Mouse (Mus musculus): ENCODE data around the gene Meltf. TPM values are rescaled to one million over a fixed set of nuclear protein-coding genes. Genes with fewer than 3 reads are reported as not detected.

Meltf gene
- polyA plus RNA-seq, 1 experiment, result 0.43 TPM

- 55% methylated on average over 6 of the region's 6 CpGs for WGBS
- no peak overlapping the region for H3K27ac ChIP-seq (ENCODE audit: control insufficient read depth, insufficient read depth, low read length)
Measured at GRCm38 (mm10) chr16:31883902-31884301, 5.3 kb downstream of the Meltf start.

GRCm38 (mm10) chr16:31890907-31891306 lies 12.3 kb downstream of the Meltf start:
- no peak for DNase-seq
- Histone ChIP-seq H3K27ac (ENCODE audit: control insufficient read depth, insufficient read depth, low read length) (no peak overlapping the region), H3K36me3 (ENCODE audit: control insufficient read depth, insufficient read depth, low read length) (no peaks in the 10 kb centered on the region), H3K4me3 (ENCODE audit: control insufficient read depth, insufficient read depth, low read length) (no peak overlapping the region), H3K27me3 (ENCODE audit: control insufficient read depth, insufficient read depth, low read length) (no peaks in the 10 kb centered on the region), H3K4me1 (replicated peaks; ENCODE audit: control insufficient read depth, insufficient read depth, low read length) (no peaks in the 10 kb centered on the region)
- WGBS, result 96% methylated on average over 7 of the region's 7 CpGs
- no peak for TF ChIP-seq CTCF (IDR thresholded peaks at IDR 0.05; ENCODE audit: borderline replicate concordance, control insufficient read depth, extremely low read depth, insufficient read depth, low read length, poor library complexity)
- TF ChIP-seq POLR2A (IDR thresholded peaks at IDR 0.05; ENCODE audit: control insufficient read depth, extremely low read depth, insufficient read depth, low read length, poor library complexity), result no peak

More at GRCm38 (mm10) chr16:31883902-31884301, 5.3 kb downstream of the Meltf start:
- Histone ChIP-seq H3K4me1 (replicated peaks; ENCODE audit: control insufficient read depth, insufficient read depth, low read length) (no peaks in the 10 kb centered on the region), H3K27me3 (ENCODE audit: control insufficient read depth, insufficient read depth, low read length) (no peaks in the 10 kb centered on the region), H3K4me3 (ENCODE audit: control insufficient read depth, insufficient read depth, low read length) (no peak overlapping the region), H3K36me3 (ENCODE audit: control insufficient read depth, insufficient read depth, low read length) (no peaks in the 10 kb centered on the region)
- TF ChIP-seq CTCF (IDR thresholded peaks at IDR 0.05; ENCODE audit: borderline replicate concordance, control insufficient read depth, extremely low read depth, insufficient read depth, low read length, poor library complexity) (no peak), POLR2A (IDR thresholded peaks at IDR 0.05; ENCODE audit: control insufficient read depth, extremely low read depth, insufficient read depth, low read length, poor library complexity) (no peak)
- DNase-seq, result no peak

- no peaks in the 10 kb centered on the region for H3K4me1 ChIP-seq (replicated peaks; ENCODE audit: control insufficient read depth, insufficient read depth, low read length)
- WGBS, result 93% methylated on average over 5 of the region's 5 CpGs
- TF ChIP-seq POLR2A (IDR thresholded peaks at IDR 0.05; ENCODE audit: control insufficient read depth, extremely low read depth, insufficient read depth, low read length, poor library complexity) (no peak), CTCF (IDR thresholded peaks at IDR 0.05; ENCODE audit: borderline replicate concordance, control insufficient read depth, extremely low read depth, insufficient read depth, low read length, poor library complexity) (no peak)
- no peaks in the 10 kb centered on the region for H3K27me3 ChIP-seq (ENCODE audit: control insufficient read depth, insufficient read depth, low read length)
- no peak overlapping the region for H3K4me3 ChIP-seq (ENCODE audit: control insufficient read depth, insufficient read depth, low read length)
- H3K27ac ChIP-seq (ENCODE audit: control insufficient read depth, insufficient read depth, low read length), result no peak overlapping the region
- DNase-seq, result no peak
- no peaks in the 10 kb centered on the region for H3K36me3 ChIP-seq (ENCODE audit: control insufficient read depth, insufficient read depth, low read length)
Measured at GRCm38 (mm10) chr16:31893396-31894141, 15.0 kb downstream of the Meltf start.

GRCm38 (mm10) chr16:31896971-31897774 lies 18.6 kb downstream of the Meltf start:
- Histone ChIP-seq H3K27ac (ENCODE audit: control insufficient read depth, insufficient read depth, low read length) (no peak overlapping the region), H3K36me3 (ENCODE audit: control insufficient read depth, insufficient read depth, low read length) (no peaks in the 10 kb centered on the region), H3K4me1 (replicated peaks; ENCODE audit: control insufficient read depth, insufficient read depth, low read length) (no peaks in the 10 kb centered on the region), H3K27me3 (ENCODE audit: control insufficient read depth, insufficient read depth, low read length) (no peaks in the 10 kb centered on the region), H3K4me3 (ENCODE audit: control insufficient read depth, insufficient read depth, low read length) (no peak overlapping the region)
- TF ChIP-seq POLR2A (IDR thresholded peaks at IDR 0.05; ENCODE audit: control insufficient read depth, extremely low read depth, insufficient read depth, low read length, poor library complexity) (no peak), CTCF (IDR thresholded peaks at IDR 0.05; ENCODE audit: borderline replicate concordance, control insufficient read depth, extremely low read depth, insufficient read depth, low read length, poor library complexity) (no peak)
- no peak for DNase-seq
- 45% methylated on average over 29 of the region's 29 CpGs for WGBS

GRCm38 (mm10) chr16:31898546-31899326 lies 20.1 kb downstream of the Meltf start:
- Histone ChIP-seq H3K4me3 (ENCODE audit: control insufficient read depth, insufficient read depth, low read length) (no peak overlapping the region), H3K4me1 (replicated peaks; ENCODE audit: control insufficient read depth, insufficient read depth, low read length) (no peaks in the 10 kb centered on the region), H3K36me3 (ENCODE audit: control insufficient read depth, insufficient read depth, low read length) (no peaks in the 10 kb centered on the region), H3K27ac (ENCODE audit: control insufficient read depth, insufficient read depth, low read length) (no peak overlapping the region), H3K27me3 (ENCODE audit: control insufficient read depth, insufficient read depth, low read length) (no peaks in the 10 kb centered on the region)
- TF ChIP-seq CTCF (IDR thresholded peaks at IDR 0.05; ENCODE audit: borderline replicate concordance, control insufficient read depth, extremely low read depth, insufficient read depth, low read length, poor library complexity) (no peak), POLR2A (IDR thresholded peaks at IDR 0.05; ENCODE audit: control insufficient read depth, extremely low read depth, insufficient read depth, low read length, poor library complexity) (no peak)
- DNase-seq, result no peak
- WGBS, result 93% methylated on average over 18 of the region's 18 CpGs

- Histone ChIP-seq H3K4me3 (ENCODE audit: control insufficient read depth, insufficient read depth, low read length) (no peak overlapping the region), H3K36me3 (ENCODE audit: control insufficient read depth, insufficient read depth, low read length) (no peaks in the 10 kb centered on the region), H3K27me3 (ENCODE audit: control insufficient read depth, insufficient read depth, low read length) (no peaks in the 10 kb centered on the region), H3K4me1 (replicated peaks; ENCODE audit: control insufficient read depth, insufficient read depth, low read length) (no peaks in the 10 kb centered on the region), H3K27ac (ENCODE audit: control insufficient read depth, insufficient read depth, low read length) (no peak overlapping the region)
- no peak for DNase-seq
- 90% methylated on average over 1 of the region's 1 CpGs for WGBS
- no peak for TF ChIP-seq CTCF (IDR thresholded peaks at IDR 0.05; ENCODE audit: borderline replicate concordance, control insufficient read depth, extremely low read depth, insufficient read depth, low read length, poor library complexity)
- TF ChIP-seq POLR2A (IDR thresholded peaks at IDR 0.05; ENCODE audit: control insufficient read depth, extremely low read depth, insufficient read depth, low read length, poor library complexity), result no peak
Measured at GRCm38 (mm10) chr16:31901886-31902285, 23.3 kb downstream of the Meltf start.
